Mouse (Mus musculus) kidney, embryonic 16.5 days (tissue): ENCODE measurements at regions not wholly inside any gene's neighbourhood (a gene's known extent, or its start where the extent isn't known, plus 50 kb on each side); places are given as distances from the start of the nearest gene placed in this dataset.

Source experiments
- ATAC-seq: fragments of 200-750 bp; cut with Nextera tagmentation; 2 replicates; pipeline ENCODE4 v1.8.0; 2017; ENCODE audit warnings: moderate TSS enrichment; ENCODE audit not compliant: low FRiP score, low TSS enrichment
- H3K27ac ChIP-seq: fragments of 300-500 bp; sonication (generic); 2 replicates; pipeline ENCODE4 v1.5.1; 2014; ENCODE audit warnings: low read length
- H3K27me3 ChIP-seq: fragments of 300-500 bp; sonication (generic); 2 replicates; pipeline ENCODE4 v1.6.1; 2014; ENCODE audit warnings: low read length, control low read depth, mixed read lengths; ENCODE audit not compliant: insufficient read depth
- H3K36me3 ChIP-seq: fragments of 300-500 bp; sonication (generic); 2 replicates; pipeline ENCODE4 v1.6.1; 2014; ENCODE audit warnings: low read length, control low read depth, mixed read lengths; ENCODE audit not compliant: insufficient read depth
- H3K4me1 ChIP-seq: fragments of 300-500 bp; sonication (generic); 2 replicates; pipeline ENCODE4 v1.6.1; 2014; ENCODE audit warnings: low read length, control low read depth, mixed read lengths; ENCODE audit not compliant: insufficient read depth
- H3K4me2 ChIP-seq: fragments of 300-500 bp; sonication (generic); replicated peaks from 2 replicates; pipeline ENCODE4 v1.6.1; 2014; ENCODE audit warnings: low read depth, low read length
- H3K4me3 ChIP-seq: fragments of 300-500 bp; sonication (generic); 2 replicates; pipeline ENCODE4 v1.5.1; 2014; ENCODE audit warnings: mild to moderate bottlenecking, low read length
- H3K9ac ChIP-seq: fragments of 300-500 bp; sonication (generic); replicated peaks from 2 replicates; pipeline ENCODE4 v1.6.1; 2014; ENCODE audit warnings: low read length
- H3K9me3 ChIP-seq: fragments of 300-500 bp; sonication (generic); 2 replicates; pipeline ENCODE4 v1.6.1; 2016; ENCODE audit warnings: low read length, control low read depth
- WGBS: fragments of 180-500 bp; shearing (Covaris S2); extraction: QIAGEN DNeasy Blood & Tissue Kit; methylation state at CpG from one replicate; pipeline ENCODE4 v1.1.7; 2014; 5-methylcytosine and 5-hydroxymethylcytosine counted together

DNA sequence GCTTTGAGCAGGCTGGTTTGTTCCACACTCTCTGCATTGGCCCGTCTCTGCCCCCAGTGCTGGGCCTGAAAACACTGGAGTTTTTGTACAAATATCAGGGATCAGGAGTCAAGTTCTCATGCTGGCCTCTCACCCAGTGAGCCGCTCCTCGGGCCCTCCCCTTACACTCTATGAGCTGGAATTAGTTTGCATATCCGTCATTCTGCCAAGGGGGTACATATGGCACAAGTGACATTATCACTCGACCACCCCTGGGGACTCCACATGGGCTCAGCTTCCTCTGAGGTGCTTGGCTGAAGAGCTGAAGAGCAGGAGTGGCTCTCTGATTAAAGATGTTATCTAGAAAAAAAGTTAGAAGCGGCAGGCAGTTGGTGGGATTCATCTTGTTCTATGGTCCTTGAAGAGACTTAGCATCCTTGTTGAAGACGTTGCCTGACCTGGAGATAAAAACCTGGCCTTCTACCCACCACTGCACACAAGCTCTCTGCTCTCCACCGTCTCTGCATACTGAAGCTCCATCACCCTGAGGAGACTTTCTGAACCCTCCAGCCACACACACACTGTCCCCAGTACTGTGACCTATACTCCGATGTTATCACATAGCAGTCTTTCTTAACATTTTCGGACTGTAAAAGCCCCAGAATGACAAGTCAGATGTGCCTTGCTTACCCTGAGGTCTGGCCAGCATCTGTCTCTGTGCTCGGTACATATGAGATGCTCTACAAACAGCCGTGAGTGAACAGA lies 144.2 kb downstream of the Setd4 start:
- Histone ChIP-seq H3K9me3 (no peaks in the 10 kb centered on the region), H3K9ac (no peak overlapping the region), H3K27me3 (peaks cover 4% of the 10 kb centered on the region; the same call in 1 of the 2 replicates), H3K4me2 (no peak overlapping the region), H3K27ac (no peak overlapping the region), H3K4me1 (peaks cover 17% of the 10 kb centered on the region), H3K4me3 (no peak overlapping the region), H3K36me3 (no peaks in the 10 kb centered on the region)
- 51% methylated on average over 12 of the region's 12 CpGs for WGBS
- ATAC-seq, result no peak

DNA sequence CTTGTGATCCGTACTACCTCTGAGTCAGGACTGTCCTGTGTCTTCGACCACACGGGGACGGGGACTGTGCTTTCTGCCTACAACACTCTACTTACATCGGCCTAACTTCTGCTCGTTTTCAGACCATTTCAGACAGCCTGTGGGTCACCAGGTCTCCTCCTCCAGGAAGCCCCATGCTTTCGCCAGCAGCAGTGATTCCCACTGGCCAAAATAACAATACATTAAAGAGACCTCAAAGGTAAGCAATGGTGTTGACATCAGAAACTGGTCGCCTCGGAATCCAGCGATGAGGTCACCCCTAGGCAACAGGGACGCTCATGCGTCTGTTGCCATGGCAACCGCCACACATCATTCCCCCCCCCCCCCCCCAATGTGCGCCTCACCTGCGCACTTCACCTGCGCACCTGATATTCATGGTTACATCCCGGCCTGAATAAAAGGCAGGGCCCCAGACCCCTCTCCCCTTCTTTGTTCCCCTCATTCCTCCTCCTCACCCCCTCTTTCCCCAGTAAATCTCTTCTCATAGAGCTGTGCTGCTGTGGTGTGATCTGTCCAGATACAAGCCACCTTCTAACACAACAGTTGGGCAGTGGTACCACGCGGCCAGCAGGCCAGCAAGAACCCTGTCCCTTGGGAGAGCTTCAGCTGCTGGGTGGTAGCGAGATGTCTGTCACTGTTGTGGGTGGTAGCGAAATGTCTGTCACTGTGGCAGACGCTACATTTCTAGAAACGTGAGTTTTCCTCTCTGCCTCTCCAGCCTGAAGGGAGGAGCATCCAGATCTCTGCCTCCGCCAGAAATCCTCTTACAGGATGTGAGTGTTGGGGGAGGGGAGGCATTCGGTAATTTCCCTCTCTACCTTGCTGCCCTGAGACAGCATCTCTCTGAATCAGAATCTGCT lies 145.0 kb downstream of the Setd4 start:
- Histone ChIP-seq H3K4me2 (no peak overlapping the region), H3K9ac (no peak overlapping the region), H3K27me3 (peaks cover 4% of the 10 kb centered on the region; the same call in 1 of the 2 replicates), H3K9me3 (no peaks in the 10 kb centered on the region), H3K27ac (no peak overlapping the region), H3K4me3 (no peak overlapping the region), H3K36me3 (no peaks in the 10 kb centered on the region), H3K4me1 (peaks cover 17% of the 10 kb centered on the region)
- WGBS, result 49% methylated on average over 23 of the region's 25 CpGs
- ATAC-seq, result peak; percentile 31; the same call in 1 of the 2 replicates

DNA sequence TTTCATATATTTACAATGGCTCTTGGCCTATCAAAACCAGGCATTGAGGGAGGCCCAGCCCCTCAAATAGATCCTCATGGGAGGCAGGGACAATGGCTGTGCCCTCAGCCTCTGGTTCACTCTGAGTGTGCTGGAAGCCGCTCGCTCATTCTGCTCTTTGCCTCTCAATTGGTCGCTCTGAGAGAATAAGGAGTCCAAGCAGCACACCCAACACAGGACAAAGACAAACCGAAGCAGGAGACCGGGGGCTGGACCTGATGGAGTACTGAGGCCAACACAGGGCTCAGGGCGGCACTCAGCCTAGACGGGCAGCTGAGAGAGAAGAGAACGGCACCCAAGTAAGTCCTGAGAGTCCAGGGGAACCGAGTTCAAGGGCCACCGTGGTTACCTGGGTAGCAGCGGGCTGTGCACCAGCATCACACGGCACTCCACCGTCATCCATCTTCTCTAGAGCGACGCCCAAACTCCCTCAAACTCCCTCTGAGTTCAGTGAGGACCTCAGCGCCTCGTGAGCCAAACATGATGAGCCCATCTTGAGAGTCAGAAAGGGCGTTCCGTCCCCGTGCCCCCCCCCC lies 145.8 kb downstream of the Setd4 start:
- Histone ChIP-seq H3K27me3 (peaks cover 7% of the 10 kb centered on the region; the same call in 1 of the 2 replicates), H3K4me3 (no peak overlapping the region), H3K4me1 (peaks cover 17% of the 10 kb centered on the region), H3K9me3 (no peaks in the 10 kb centered on the region), H3K27ac (no peak overlapping the region), H3K9ac (no peak overlapping the region), H3K36me3 (no peaks in the 10 kb centered on the region), H3K4me2 (no peak overlapping the region)
- 82% methylated on average over 20 of the region's 20 CpGs for WGBS
- peak; percentile 7; the same call in 1 of the 2 replicates for ATAC-seq

DNA sequence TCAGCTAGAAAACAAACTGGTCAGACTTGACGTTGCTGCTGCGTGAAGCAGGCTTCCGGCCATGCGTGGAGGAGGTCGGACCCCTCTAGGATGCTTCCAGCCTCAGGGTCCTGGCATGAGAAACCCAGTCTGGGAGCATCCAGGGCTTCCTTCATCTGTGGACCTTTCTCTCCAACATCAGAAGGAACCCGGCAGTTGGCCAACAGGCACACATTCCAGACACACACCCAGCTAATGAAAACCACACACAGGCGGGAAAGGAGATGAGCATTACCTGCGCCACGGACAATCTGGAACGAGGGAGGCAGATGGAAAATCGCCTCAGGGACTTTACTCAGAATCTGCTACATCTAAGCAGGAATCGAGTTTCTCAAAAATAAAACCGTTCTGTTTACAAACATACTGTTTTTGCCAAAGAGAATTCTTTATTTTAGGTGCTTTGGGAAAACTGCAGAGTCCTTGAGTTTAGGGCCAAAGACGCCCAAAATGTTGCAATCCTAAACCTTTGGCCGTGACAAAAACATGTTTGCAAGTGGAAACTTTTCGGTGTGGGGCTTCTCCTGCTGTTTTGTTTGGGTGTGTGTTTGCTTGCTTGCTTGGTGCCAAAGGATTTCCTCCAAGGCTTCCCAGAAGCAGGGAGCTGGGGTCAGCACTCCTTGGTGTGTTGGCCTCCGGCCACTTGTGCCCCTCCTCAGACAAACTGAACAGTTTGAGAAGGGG lies 147.0 kb downstream of the Setd4 start:
- Histone ChIP-seq H3K4me1 (peaks cover 13% of the 10 kb centered on the region), H3K9ac (no peak overlapping the region), H3K27me3 (peaks cover 8% of the 10 kb centered on the region; the same call in 1 of the 2 replicates), H3K9me3 (no peaks in the 10 kb centered on the region), H3K36me3 (no peaks in the 10 kb centered on the region), H3K4me3 (no peak overlapping the region), H3K27ac (no peak overlapping the region), H3K4me2 (no peak overlapping the region)
- no peak for ATAC-seq
- 79% methylated on average over 17 of the region's 17 CpGs for WGBS

DNA sequence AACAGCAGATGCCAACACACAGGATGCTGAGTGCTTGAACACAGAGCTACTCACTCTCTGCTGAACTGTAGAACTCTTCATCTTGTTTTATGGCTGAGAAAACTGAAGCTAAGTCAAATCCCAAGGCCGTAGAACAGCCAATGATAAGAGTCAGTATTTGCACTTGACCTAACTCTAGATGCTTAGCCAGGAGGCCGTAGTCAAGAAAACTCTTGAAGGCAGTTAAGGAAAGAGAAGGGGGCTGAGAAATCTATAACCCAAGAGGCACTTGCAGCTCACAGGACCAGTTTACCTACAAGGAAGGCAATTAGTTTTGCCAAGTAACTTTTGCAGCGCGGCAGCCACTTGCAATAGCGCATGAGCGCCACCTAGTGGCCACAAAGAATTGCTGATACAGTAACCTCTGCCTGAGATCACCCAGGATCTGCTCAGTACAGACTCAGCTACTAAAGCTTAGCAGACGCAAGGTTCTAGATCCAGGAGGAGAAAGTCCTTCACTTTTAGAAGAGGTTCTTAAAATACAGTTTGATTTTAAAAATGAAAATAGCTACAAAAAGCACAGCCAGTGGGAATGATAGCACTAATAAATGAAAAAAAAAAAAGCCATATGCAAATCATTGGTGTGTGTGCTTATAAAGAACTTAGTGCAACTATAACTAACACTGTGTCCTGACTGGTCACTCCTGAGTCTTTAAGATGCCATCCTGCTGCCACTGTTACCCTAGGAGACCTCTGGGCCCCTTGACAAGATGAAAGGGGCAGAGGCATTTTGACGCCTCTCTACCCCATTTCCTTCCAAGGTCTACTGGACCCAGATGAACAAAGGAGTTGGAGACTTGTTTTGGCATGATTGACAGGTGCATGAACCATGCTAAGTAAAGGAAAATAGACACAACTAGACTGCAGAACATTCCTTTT lies 149.5 kb downstream of the Setd4 start:
- Histone ChIP-seq H3K4me2 (no peak overlapping the region), H3K4me3 (no peak overlapping the region), H3K27ac (no peak overlapping the region), H3K27me3 (peaks cover 8% of the 10 kb centered on the region; the same call in 1 of the 2 replicates), H3K9me3 (no peaks in the 10 kb centered on the region), H3K36me3 (no peaks in the 10 kb centered on the region), H3K4me1 (peaks cover 9% of the 10 kb centered on the region), H3K9ac (no peak overlapping the region)
- ATAC-seq, result no peak
- 18% methylated on average over 8 of the region's 8 CpGs for WGBS

DNA sequence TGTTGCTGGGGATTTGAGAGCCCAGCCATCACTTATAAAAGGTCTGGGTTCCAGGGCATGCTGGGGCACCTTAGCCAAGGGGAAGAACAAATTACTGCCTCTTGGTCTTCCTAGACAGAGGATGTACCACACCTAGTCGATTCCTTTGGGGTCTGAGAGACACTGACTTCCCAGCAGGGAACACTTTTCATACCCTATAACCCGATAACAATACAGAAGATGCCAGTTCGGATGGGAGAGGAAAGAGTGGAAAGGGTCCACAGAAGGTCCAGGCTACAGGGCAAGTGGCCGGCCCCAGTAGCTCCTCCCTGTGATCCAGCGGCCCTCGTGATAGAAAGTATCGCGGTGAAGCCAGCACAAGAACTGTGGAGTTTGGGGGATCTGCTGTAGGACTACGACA lies 150.8 kb downstream of the Setd4 start:
- Histone ChIP-seq H3K4me3 (no peak overlapping the region), H3K36me3 (no peaks in the 10 kb centered on the region), H3K27me3 (peaks cover 8% of the 10 kb centered on the region; the same call in 1 of the 2 replicates), H3K4me2 (no peak overlapping the region), H3K27ac (no peak overlapping the region), H3K9ac (no peak overlapping the region), H3K9me3 (no peaks in the 10 kb centered on the region), H3K4me1 (peaks cover 5% of the 10 kb centered on the region; the same call in 1 of the 2 replicates)
- no peak for ATAC-seq
- 80% methylated on average over 9 of the region's 9 CpGs for WGBS

DNA sequence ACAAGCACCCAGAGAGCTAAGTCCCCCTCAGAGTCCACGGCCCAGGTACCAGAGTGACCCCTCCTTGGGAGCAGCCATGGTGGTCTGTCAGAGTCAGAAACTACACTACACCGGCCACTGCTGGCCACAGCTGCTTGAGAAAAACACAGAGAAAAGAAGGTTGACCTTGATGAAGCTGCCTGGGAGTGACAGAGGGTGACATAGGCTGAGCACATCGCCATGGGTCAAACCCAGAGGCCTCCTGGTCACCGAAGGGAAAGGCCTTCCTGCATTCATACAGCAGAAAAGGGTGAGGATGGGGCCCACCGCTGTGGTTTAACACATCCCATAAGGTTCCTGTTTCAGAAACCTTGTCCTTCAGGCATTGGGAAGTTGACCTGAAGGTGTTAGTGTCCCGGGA lies 153.0 kb downstream of the Setd4 start:
- Histone ChIP-seq H3K36me3 (no peaks in the 10 kb centered on the region), H3K4me2 (no peak overlapping the region), H3K27me3 (peaks cover 8% of the 10 kb centered on the region; the same call in 1 of the 2 replicates), H3K9me3 (no peaks in the 10 kb centered on the region), H3K27ac (no peak overlapping the region), H3K4me3 (no peak overlapping the region), H3K4me1 (peaks cover 5% of the 10 kb centered on the region; the same call in 1 of the 2 replicates), H3K9ac (no peak overlapping the region)
- 72% methylated on average over 6 of the region's 6 CpGs for WGBS
- no peak for ATAC-seq

DNA sequence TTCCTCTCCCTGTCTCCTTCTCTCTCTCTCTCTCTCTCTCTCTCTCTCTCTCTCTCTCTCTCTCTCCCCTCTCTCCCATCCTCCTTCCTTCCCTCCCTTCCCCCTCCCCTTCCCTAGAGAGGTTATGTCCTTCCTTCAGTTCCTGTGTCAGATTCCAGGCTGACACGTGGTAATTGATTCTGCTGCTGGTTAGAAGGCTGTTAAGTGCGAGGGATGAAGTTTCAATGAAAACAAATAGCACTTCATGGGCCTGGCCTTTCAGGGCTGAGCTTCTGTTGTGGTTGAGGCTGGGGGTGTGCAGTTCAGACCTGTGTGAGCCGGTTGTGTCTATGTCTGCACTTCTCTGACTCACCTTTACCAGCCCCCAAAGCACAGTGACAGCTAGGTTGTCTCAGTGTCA lies 153.9 kb downstream of the Setd4 start:
- no peaks in the 10 kb centered on the region for H3K9me3 ChIP-seq
- H3K4me2 ChIP-seq, result no peak overlapping the region
- H3K9ac ChIP-seq, result no peak overlapping the region
- WGBS, result 7% methylated on average over 3 of the region's 3 CpGs
- peak; percentile 68 for ATAC-seq
- no peak overlapping the region for H3K4me3 ChIP-seq
- peaks cover 5% of the 10 kb centered on the region; the same call in 1 of the 2 replicates for H3K4me1 ChIP-seq
- H3K27me3 ChIP-seq, result peaks cover 5% of the 10 kb centered on the region; the same call in 1 of the 2 replicates
- H3K27ac ChIP-seq, result no peak overlapping the region
- no peaks in the 10 kb centered on the region for H3K36me3 ChIP-seq
